10 mouse cellular contexts compared by ENCODE assay signal in genomic region chr13:81426896-81427755, GRCm38 (mm10).
DNase-seq lines count a peak whose midpoint lies in the region; ATAC-seq and TF ChIP-seq lines count a peak whose summit lies in the region.
"Had no signal": no experiment of that assay in that cellular context is flagged by ENCODE, and none has a peak within 500 bp of the region (broad histone marks: within the 10 kb centered on the region; RNA-seq: fewer than 3 reads in every experiment).

No protein-coding gene starts in this region.

- intact Hi-C loops in heart, postnatal 14 days (cut with DNase I), result loop anchor here (1.0 kb wide), 1 partner anchor 565 kb away; no protein-coding TSS in a partner anchor
- intact Hi-C loops in left cerebral cortex, adult 2 months (cut with DNase I), result loop anchor here (2.0 kb wide), 1 partner anchor 564 kb away; no protein-coding TSS in a partner anchor

- 0 out of 2 replicates have a peak, but pooled peaks have one; percentile 54 for ATAC-seq in midbrain, postnatal 0 days (ENCODE audit: low FRiP score)

- no peaks in the 10 kb centered on the region for H3K9me3 ChIP-seq in midbrain, postnatal 0 days (ENCODE audit: low read length)
- H3K9me3 ChIP-seq: embryonic facial prominence, embryonic 12.5 days; lung, embryonic 15.5 days had no signal

- WGBS in midbrain, postnatal 0 days, result 79% methylated on average over 15 of the region's 15 CpGs

- H3K27ac ChIP-seq in left cerebral cortex, adult 2 months, result no peak overlapping the region
- no peak overlapping the region for H3K27ac ChIP-seq in midbrain, postnatal 0 days (ENCODE audit: low read depth, low read length)
- H3K27ac ChIP-seq: embryonic facial prominence, embryonic 12.5 days; lung, embryonic 15.5 days had no signal

- no peaks in the 10 kb centered on the region for H3K36me3 ChIP-seq in midbrain, postnatal 0 days (ENCODE audit: insufficient read depth, low read length)
- H3K36me3 ChIP-seq: embryonic facial prominence, embryonic 12.5 days; lung, embryonic 15.5 days had no signal

- DNase-seq in layer of hippocampus, adult 11-12 months (ENCODE audit: low spot score), result peak; percentile 61
- DNase-seq in layer of hippocampus, postnatal 36 days, result no peak
- peak; percentile 22 for DNase-seq in Muller cell, postnatal 12 days (ENCODE audit: inconsistent ontology term)
- peak; percentile 38 to 77 for DNase-seq in cerebellum, postnatal 25 days
- peak; percentile 44 to 72 for DNase-seq in heart, postnatal 14 days
- DNase-seq in left cerebral cortex, adult 2 months (ENCODE audit: extremely low spot score in 1 of 2, low spot score in 2 of 2), result peak; percentile 31 to 68
- DNase-seq in midbrain, postnatal 0 days (ENCODE audit: low spot score), result peak; percentile 66
- peak; percentile 5 to 8 for DNase-seq in thymus, postnatal 36 days

- no peak overlapping the region for H3K9ac ChIP-seq in midbrain, postnatal 0 days (replicated peaks; ENCODE audit: low read length, poor library complexity, severe bottlenecking)
- H3K9ac ChIP-seq: embryonic facial prominence, embryonic 12.5 days; lung, embryonic 15.5 days had no signal

- peak; percentile 84 for TF ChIP-seq CTCF in left cerebral cortex, adult 2 months (IDR thresholded peaks at IDR 0.05)
- TF ChIP-seq CTCF in midbrain, postnatal 0 days (IDR thresholded peaks at IDR 0.05), result peak; percentile 84

- no peaks in the 10 kb centered on the region for H3K27me3 ChIP-seq in midbrain, postnatal 0 days (ENCODE audit: insufficient read depth, low read length)
- H3K27me3 ChIP-seq: embryonic facial prominence, embryonic 12.5 days; lung, embryonic 15.5 days had no signal

- H3K4me1 ChIP-seq in midbrain, postnatal 0 days (ENCODE audit: insufficient read depth, low read length), result no peaks in the 10 kb centered on the region
- H3K4me1 ChIP-seq: embryonic facial prominence, embryonic 12.5 days; lung, embryonic 15.5 days had no signal

- no peak overlapping the region for H3K4me3 ChIP-seq in left cerebral cortex, adult 2 months
- no peak overlapping the region for H3K4me3 ChIP-seq in midbrain, postnatal 0 days (ENCODE audit: low read depth, low read length)
- H3K4me3 ChIP-seq: embryonic facial prominence, embryonic 12.5 days; lung, embryonic 15.5 days had no signal

- H3K4me2 ChIP-seq in midbrain, postnatal 0 days (ENCODE audit: low read depth, low read length, poor library complexity, severe bottlenecking), result no peak overlapping the region
- H3K4me2 ChIP-seq: embryonic facial prominence, embryonic 12.5 days; lung, embryonic 15.5 days had no signal

Comparison
In these comparisons a context has a peak if more than half of its experiments do, and no peak if none do; other contexts are left out.
1. DNase-seq: peak in layer of hippocampus, adult 11-12 months (single experiment), Muller cell, postnatal 12 days (single experiment), cerebellum, postnatal 25 days (2 of 2), heart, postnatal 14 days (2 of 2), left cerebral cortex, adult 2 months (2 of 2), midbrain, postnatal 0 days (single experiment) and thymus, postnatal 36 days (2 of 2); none in layer of hippocampus, postnatal 36 days (0 of 2).